Comparison of ENCODE assay signal across 18 mouse cellular contexts in the genomic region with DNA sequence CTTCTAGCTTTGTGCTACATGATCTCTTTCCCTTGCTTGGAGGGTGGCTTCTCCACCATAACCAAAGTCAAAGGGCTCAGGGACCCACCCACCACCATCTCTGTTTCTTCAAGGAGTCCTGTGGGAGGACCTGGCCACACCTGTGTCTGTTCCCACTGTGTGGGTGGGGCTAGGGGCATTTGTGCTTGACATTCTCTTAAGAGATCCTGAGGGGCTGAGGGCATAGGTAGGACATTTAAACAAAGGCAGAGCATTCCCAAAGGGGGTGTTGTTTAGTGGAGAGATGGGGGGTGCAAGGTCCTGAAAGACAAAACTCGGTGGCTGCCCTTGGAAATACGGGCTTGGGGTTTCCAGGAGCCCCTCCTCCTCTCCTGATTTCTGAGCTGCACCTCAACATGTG.
"Had no signal": no experiment of that assay in that cellular context is flagged by ENCODE, and none has a peak within 500 bp of the region (broad histone marks: within the 10 kb centered on the region; RNA-seq: fewer than 3 reads in every experiment).

No protein-coding gene starts in this region.

- ATAC-seq: liver, postnatal 0 days; midbrain, embryonic 13.5 days had no signal

- DNase-seq: kidney, adult 8-10 months; kidney, postnatal 10 days; layer of hippocampus, postnatal 36 days; left cerebral cortex, postnatal 4 days; liver, postnatal 0 days; lung, embryonic 14.5 days; lung, postnatal 10 days; lung, postnatal 4 days; thymus, adult 2 months; thymus, postnatal 14 days; thymus, postnatal 4 days had no signal

- H3K4me2 ChIP-seq: kidney, embryonic 15.5 days; limb, embryonic 12.5 days; limb, embryonic 15.5 days; liver, embryonic 11.5 days; lung, embryonic 14.5 days; midbrain, embryonic 13.5 days had no signal

- H3K27me3 ChIP-seq: kidney, embryonic 15.5 days; limb, embryonic 15.5 days; midbrain, embryonic 13.5 days had no signal

- H3K9ac ChIP-seq: kidney, embryonic 15.5 days; limb, embryonic 12.5 days; limb, embryonic 15.5 days; liver, embryonic 14.5 days; liver, postnatal 0 days; lung, embryonic 14.5 days; midbrain, embryonic 13.5 days had no signal

- H3K4me1 ChIP-seq: limb, embryonic 15.5 days had no signal

- H3K9me3 ChIP-seq: kidney, embryonic 15.5 days; limb, embryonic 12.5 days; limb, embryonic 15.5 days; midbrain, embryonic 13.5 days had no signal

- H3K36me3 ChIP-seq: kidney, embryonic 15.5 days; limb, embryonic 12.5 days; limb, embryonic 15.5 days; midbrain, embryonic 13.5 days had no signal

- H3K27ac ChIP-seq: kidney, embryonic 15.5 days; left cerebral cortex, adult 2 months; limb, embryonic 12.5 days; limb, embryonic 15.5 days; liver, embryonic 14.5 days; midbrain, embryonic 13.5 days had no signal

- H3K4me3 ChIP-seq: kidney, embryonic 15.5 days; left cerebral cortex, adult 2 months; limb, embryonic 12.5 days; limb, embryonic 15.5 days; midbrain, embryonic 13.5 days had no signal
